Mouse (Mus musculus) G1E (cell line): ENCODE results near the gene Baz2b. TPM values are rescaled to one million over a fixed set of nuclear protein-coding genes. Genes with fewer than 3 reads are reported as not detected.

ENCODE experiments used
- ATAC-seq: 2 replicates; pipeline ENCODE4 v1.8.0; 2016; ENCODE audit warnings: mild to moderate bottlenecking; ENCODE audit not compliant: insufficient number of reproducible peaks, poor library complexity, low FRiP score, severe bottlenecking; ENCODE audit errors: extremely low read depth
- DNase-seq: peaks from one replicate; pipeline ENCODE4 v3.0.0; 2012; ENCODE audit warnings: low spot score
- H3K27me3 ChIP-seq: 2 replicates; pipeline ENCODE4 v1.6.1; 2012; ENCODE audit warnings: mild to moderate bottlenecking, low read length, inconsistent platforms; ENCODE audit not compliant: insufficient read depth
- H3K36me3 ChIP-seq: replicated peaks from 2 replicates; pipeline ENCODE3; 2012; ENCODE audit warnings: mild to moderate bottlenecking, inconsistent platforms
- H3K4me1 ChIP-seq: 2 replicates; pipeline ENCODE4 v1.6.1; 2012; ENCODE audit warnings: low read depth, low read length, inconsistent platforms, mixed read lengths; ENCODE audit not compliant: insufficient read depth
- H3K4me3 ChIP-seq: 2 replicates; pipeline ENCODE4 v1.5.1; 2012; ENCODE audit warnings: low read depth, mild to moderate bottlenecking, inconsistent platforms, low read length, moderate library complexity, mixed read lengths
- H3K9me3 ChIP-seq: replicated peaks from 2 replicates; pipeline ENCODE4 v1.6.1; 2012; ENCODE audit warnings: inconsistent platforms
- CTCF ChIP-seq: IDR thresholded peaks from 2 replicates; pipeline ENCODE4 v1.5.1; 2012; ENCODE audit warnings: low read depth, low read length, inconsistent platforms, mixed read lengths
- GATA1 ChIP-seq: IDR thresholded peaks from 2 replicates; pipeline ENCODE4 v1.6.1; 2012; ENCODE audit warnings: borderline replicate concordance, low read length, inconsistent platforms, mixed read lengths
- GATA2 ChIP-seq: IDR thresholded peaks from 2 replicates; pipeline ENCODE4 v1.6.1; 2012; ENCODE audit warnings: low read depth, low read length, inconsistent platforms, borderline replicate concordance
- POLR2AphosphoS5 ChIP-seq: IDR thresholded peaks from 2 replicates; pipeline ENCODE4 v1.6.1; 2012; ENCODE audit warnings: low read depth, low read length, inconsistent platforms; ENCODE audit not compliant: insufficient replicate concordance
- TAL1 ChIP-seq: conservative IDR thresholded peaks from 2 replicates; pipeline ENCODE4 v1.6.1; 2012; ENCODE audit warnings: low read depth, low read length, inconsistent platforms, mixed read lengths
- polyA plus RNA-seq: library from polyadenylated mRNA; stranded (reverse); fragments of >175 nt; gene quantifications from 2 replicates; pipeline ENCODE4 v1.2.3, GENCODE M21; 2012
- total RNA-seq, 2 experiments: library from RNA; stranded (forward) in 1 of 2; stranded (reverse) in 1 of 2; fragments of 200-1000 nt in 1 of 2; fragments of >200 nt in 1 of 2; fragmentation: Nextera tagmentation in 1 of 2; gene quantifications; 2 replicates each; pipeline ENCODE4 v1.2.3; 2014 to 2017

Baz2b gene
- total and polyA plus RNA-seq, 3 experiments: 13.2 to 104 (median 66.5) TPM

DNA sequence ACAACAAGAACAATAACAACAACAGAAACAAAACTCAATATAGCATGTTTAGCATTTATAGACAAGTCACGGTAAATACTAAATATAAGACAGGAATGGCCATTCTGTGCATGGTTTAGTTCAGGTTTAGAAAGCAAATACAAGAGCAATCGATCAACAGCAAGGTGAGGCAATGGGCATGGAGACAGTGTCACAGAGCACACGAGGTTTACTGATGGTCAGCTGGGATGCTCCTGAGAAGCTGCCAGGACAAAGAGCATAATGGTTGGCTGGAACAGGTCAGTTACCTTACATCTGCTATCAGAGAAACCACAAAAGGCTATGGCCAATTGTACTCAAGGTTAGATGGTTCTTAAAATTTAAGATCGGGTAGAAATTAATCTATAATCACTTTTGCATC lies 277.4 kb downstream of the Baz2b start:
- no peak for DNase-seq
- no peak for ATAC-seq
- Histone ChIP-seq H3K36me3 (peaks cover 13% of the 10 kb centered on the region), H3K4me1 (no peaks in the 10 kb centered on the region), H3K4me3 (no peak overlapping the region), H3K27me3 (no peaks in the 10 kb centered on the region), H3K9me3 (no peaks in the 10 kb centered on the region)
- TF ChIP-seq GATA1 (no peak), CTCF (no peak), GATA2 (no peak), POLR2AphosphoS5 (no peak), TAL1 (no peak)

DNA sequence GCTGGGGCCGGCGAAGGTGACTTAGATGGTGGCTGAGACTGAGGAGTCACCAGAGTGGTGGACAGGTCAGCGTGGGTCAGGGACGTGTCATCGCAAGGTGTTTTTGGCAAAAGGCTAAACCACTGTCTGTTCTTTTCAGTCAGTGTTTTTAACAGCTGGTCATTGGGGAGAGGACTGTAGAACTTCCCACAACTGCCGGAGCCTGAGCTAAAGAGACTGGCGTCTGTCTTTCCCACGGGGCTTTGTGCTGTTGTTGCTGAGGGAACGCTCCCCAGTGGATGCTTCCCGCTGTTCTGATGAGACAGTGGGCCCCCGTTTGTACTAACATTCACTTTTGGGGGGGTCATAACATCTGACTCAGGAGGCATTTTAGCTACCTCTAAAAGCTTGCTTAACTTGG lies 296.0 kb downstream of the Baz2b start:
- Histone ChIP-seq H3K4me3 (no peak overlapping the region), H3K9me3 (no peaks in the 10 kb centered on the region), H3K27me3 (no peaks in the 10 kb centered on the region), H3K4me1 (no peaks in the 10 kb centered on the region), H3K36me3 (peaks cover 51% of the 10 kb centered on the region)
- DNase-seq: no peak
- TF ChIP-seq TAL1 (no peak), CTCF (no peak), GATA1 (no peak), GATA2 (no peak), POLR2AphosphoS5 (no peak)
- no peak for ATAC-seq

DNA sequence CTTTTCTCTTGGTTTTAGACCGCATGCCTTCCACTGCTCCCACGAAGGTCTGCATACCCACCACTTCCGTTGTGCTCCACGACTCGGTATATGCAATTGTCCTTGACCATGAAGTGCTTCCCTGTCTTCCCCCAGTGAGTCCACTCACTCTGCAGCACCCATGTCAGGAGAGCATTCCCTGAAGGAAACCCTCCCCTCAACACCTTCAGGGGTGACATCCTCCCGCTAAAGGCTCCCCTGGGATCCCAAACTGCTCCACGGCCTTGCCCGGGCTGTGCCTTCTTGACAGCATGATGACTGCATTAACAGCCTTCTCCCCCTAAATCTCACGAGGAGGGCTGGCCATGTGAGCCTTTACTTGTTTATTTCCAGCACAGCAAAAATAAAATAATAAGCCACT lies 301.6 kb downstream of the Baz2b start:
- Histone ChIP-seq H3K4me3 (no peak overlapping the region), H3K9me3 (no peaks in the 10 kb centered on the region), H3K36me3 (peaks cover 47% of the 10 kb centered on the region), H3K4me1 (0 out of 2 replicates have a peak, but pooled peaks cover 2% of the 10 kb centered on the region), H3K27me3 (no peaks in the 10 kb centered on the region)
- DNase-seq (no peak), ATAC-seq (no peak)
- no peak for TF ChIP-seq CTCF
- TF ChIP-seq GATA2: no peak

DNA sequence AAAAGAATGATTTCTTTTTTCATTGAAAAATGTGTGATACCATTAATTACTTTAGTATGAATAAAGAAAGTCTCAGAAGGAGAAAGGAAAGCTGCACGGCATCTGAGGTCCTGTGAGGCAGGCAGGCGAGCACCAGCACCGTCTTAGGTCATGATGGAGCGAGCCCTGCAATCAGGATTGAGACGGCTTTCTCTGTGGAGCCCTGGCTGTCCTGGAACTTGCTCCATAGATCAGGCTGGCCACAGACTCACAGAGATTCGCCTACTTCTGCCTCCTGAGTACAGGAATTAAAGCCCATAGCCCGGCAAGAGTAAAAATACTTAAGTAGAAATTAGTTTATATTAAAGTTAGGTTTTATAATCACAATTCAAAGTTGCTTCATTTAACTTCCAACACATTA lies 305.6 kb downstream of the Baz2b start:
- Histone ChIP-seq H3K36me3 (peaks cover 47% of the 10 kb centered on the region), H3K9me3 (no peaks in the 10 kb centered on the region), H3K4me1 (0 out of 2 replicates have a peak, but pooled peaks cover 2% of the 10 kb centered on the region), H3K4me3 (no peak overlapping the region), H3K27me3 (no peaks in the 10 kb centered on the region)
- TF ChIP-seq GATA1: no peak
- DNase-seq (no peak), ATAC-seq (no peak)

DNA sequence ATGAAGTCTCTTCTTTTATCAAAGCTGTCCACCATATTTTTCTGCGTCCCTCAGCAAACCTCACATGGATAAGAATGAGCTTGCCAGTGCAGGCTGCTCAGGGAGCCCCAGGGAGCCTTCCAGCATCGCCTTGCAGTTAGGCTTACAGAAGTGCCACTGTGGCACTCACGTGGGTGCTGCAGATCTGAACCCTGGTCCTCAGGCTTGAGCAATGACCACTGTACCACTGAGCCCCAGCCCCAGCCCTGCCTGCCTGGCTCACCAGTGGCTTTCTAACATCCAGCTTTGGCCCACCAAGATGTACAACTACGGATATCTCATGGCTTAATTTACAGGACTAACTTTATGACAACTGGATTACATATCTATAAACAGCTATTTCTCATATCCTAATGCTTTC lies 311.0 kb downstream of the Baz2b start:
- DNase-seq: no peak
- TF ChIP-seq POLR2AphosphoS5 (no peak), CTCF (no peak), GATA2 (no peak), GATA1 (no peak), TAL1 (no peak)
- Histone ChIP-seq H3K4me1 (peaks cover 19% of the 10 kb centered on the region), H3K9me3 (no peaks in the 10 kb centered on the region), H3K36me3 (peaks cover 31% of the 10 kb centered on the region), H3K4me3 (no peak overlapping the region), H3K27me3 (no peaks in the 10 kb centered on the region)
- no peak for ATAC-seq

DNA sequence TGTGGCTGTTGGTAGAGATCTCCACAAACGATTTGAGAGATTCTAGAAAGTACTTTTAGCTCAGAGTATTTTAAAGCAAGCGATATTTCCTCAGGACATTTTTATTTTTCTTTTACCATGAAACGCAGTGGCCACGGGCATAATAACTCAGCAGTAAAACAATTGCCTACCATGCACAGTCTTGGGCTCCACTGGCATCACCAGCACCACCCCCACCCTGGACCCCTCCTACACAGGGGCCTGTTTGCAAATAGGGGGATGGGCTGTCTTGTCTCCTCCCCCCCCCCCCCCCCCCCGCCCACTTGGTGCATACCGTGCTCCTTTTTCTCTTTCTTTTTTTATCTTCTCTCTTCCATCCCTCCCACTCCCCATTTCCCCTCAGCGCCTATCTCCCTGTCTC lies 311.5 kb downstream of the Baz2b start:
- H3K27me3 ChIP-seq: no peaks in the 10 kb centered on the region
- DNase-seq (no peak), ATAC-seq (no peak)
- H3K9me3 ChIP-seq: no peaks in the 10 kb centered on the region
- no peak for TF ChIP-seq CTCF
- TF ChIP-seq POLR2AphosphoS5: no peak
- no peak for TF ChIP-seq GATA1
- TF ChIP-seq TAL1: no peak
- no peak for TF ChIP-seq GATA2
- H3K36me3 ChIP-seq: peaks cover 28% of the 10 kb centered on the region
- peaks cover 19% of the 10 kb centered on the region for H3K4me1 ChIP-seq
- H3K4me3 ChIP-seq: no peak overlapping the region

DNA sequence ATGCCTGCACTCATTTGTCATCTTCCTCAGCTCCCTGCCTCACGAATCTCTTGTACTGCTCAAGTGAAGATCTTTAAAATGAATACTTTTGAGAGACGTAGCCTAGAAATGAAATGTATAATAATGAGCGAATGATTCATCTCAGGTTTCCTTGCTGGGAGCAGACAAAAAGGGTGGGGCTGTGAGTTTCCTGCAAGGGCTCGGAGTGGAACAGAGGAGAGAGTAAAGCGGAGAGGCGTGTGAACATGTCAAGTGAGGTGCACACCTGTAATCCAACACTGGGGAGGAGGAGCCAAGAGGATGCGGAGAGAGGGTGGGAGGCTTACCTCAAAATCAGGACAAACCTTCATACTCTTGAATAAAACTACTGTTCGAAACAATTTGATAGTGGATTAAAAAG lies 312.8 kb downstream of the Baz2b start:
- TF ChIP-seq POLR2AphosphoS5 (no peak), TAL1 (no peak), CTCF (no peak)
- Histone ChIP-seq H3K36me3 (peaks cover 24% of the 10 kb centered on the region), H3K9me3 (no peaks in the 10 kb centered on the region), H3K27me3 (no peaks in the 10 kb centered on the region), H3K4me3 (no peak overlapping the region), H3K4me1 (peaks cover 19% of the 10 kb centered on the region)
- no peak for DNase-seq
- no peak for ATAC-seq

DNA sequence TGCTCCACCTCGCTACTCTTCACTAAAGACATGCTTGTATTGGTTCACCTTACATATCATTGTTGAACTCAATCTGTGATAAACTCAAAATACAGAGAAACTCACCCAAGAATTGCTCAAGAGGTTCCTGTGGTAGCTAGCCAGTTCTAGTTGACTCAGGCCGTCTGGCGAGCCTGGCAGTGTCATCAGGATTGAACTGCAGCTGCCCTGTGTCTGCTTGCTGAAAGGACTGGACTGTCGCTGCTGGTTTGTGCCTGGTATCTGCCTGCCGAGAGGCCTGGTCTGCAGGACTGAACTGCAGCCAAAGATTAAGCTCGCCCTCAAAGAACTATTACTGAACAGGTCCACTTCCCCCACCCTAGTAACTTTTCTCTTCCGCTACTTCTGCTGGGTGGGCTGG lies 313.2 kb downstream of the Baz2b start:
- H3K36me3 ChIP-seq: peaks cover 20% of the 10 kb centered on the region
- no peak for TF ChIP-seq TAL1
- TF ChIP-seq GATA2: no peak
- TF ChIP-seq GATA1: no peak
- TF ChIP-seq POLR2AphosphoS5: no peak
- no peak for TF ChIP-seq CTCF
- H3K27me3 ChIP-seq: no peaks in the 10 kb centered on the region
- ATAC-seq: no peak
- H3K4me1 ChIP-seq: peaks cover 19% of the 10 kb centered on the region
- no peak overlapping the region for H3K4me3 ChIP-seq
- H3K9me3 ChIP-seq: no peaks in the 10 kb centered on the region
- no peak for DNase-seq
